In the genomic region with DNA sequence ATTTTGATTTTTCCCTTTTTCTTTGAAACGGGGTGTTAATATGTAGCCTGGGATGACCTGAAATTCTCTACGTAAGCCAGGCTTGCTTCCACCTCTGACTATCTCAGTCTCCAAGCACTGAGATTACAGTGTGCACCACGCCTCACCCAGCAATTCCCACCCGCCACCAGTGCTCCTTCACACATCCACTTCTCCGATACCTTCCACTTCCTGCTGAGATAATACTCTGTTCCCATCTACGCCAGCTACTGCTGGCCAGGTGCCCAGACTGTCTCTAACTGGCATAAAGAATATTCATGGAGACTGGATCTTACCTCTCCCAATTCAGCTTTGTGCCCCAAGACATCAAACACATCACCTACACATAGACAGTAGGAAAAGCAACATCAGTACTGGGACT, we compare ENCODE assay signal across 15 mouse cellular contexts. TPM values are rescaled to one million over a fixed set of nuclear protein-coding genes. Genes with fewer than 3 reads are reported as not detected.
DNase-seq lines count a peak whose midpoint lies in the region; ATAC-seq and TF ChIP-seq lines count a peak whose summit lies in the region.
"Had no signal": no experiment of that assay in that cellular context is flagged by ENCODE, and none has a peak within 500 bp of the region (broad histone marks: within the 10 kb centered on the region; RNA-seq: fewer than 3 reads in every experiment).

No protein-coding gene starts in this region.

- intact Hi-C loops in left cerebral cortex, postnatal 25 days (cut with DNase I), result no loop called here

- H3K27ac ChIP-seq in thymus, adult 2 months (ENCODE audit: control insufficient read depth, insufficient read depth, low read length), result no peak overlapping the region
- H3K27ac ChIP-seq: forebrain, embryonic 12.5 days; hindbrain, embryonic 10.5 days; limb, embryonic 15.5 days; neural tube, embryonic 13.5 days had no signal

- no peak for TF ChIP-seq CTCF in thymus, adult 2 months (IDR thresholded peaks at IDR 0.05; ENCODE audit: borderline replicate concordance, control insufficient read depth, extremely low read depth, insufficient read depth, low read length, poor library complexity)

- TF ChIP-seq POLR2A in thymus, adult 2 months (IDR thresholded peaks at IDR 0.05; ENCODE audit: control insufficient read depth, extremely low read depth, insufficient read depth, low read length, poor library complexity), result no peak

- no peak for ATAC-seq in cerebellum, adult (ENCODE audit: insufficient number of reproducible peaks, low FRiP score, low TSS enrichment)
- ATAC-seq in megakaryocyte-erythroid progenitor cell, adult 5-6 weeks (replicated peaks; ENCODE audit: low FRiP score, low TSS enrichment, poor library complexity, severe bottlenecking), result no peak

- no peaks in the 10 kb centered on the region for H3K27me3 ChIP-seq in thymus, adult 2 months (ENCODE audit: control insufficient read depth, insufficient read depth, low read length)
- H3K27me3 ChIP-seq: forebrain, embryonic 12.5 days; limb, embryonic 15.5 days; neural tube, embryonic 13.5 days had no signal

- peaks cover 90% of the 10 kb centered on the region for H3K36me3 ChIP-seq in thymus, adult 2 months (ENCODE audit: control insufficient read depth, insufficient read depth, low read length)

- H3K4me1 ChIP-seq in thymus, adult 2 months (replicated peaks; ENCODE audit: control insufficient read depth, insufficient read depth, low read length), result no peaks in the 10 kb centered on the region
- H3K4me1 ChIP-seq: forebrain, embryonic 12.5 days; hindbrain, embryonic 10.5 days; limb, embryonic 15.5 days; neural tube, embryonic 13.5 days had no signal

- 97% methylated on average over 6 of the region's 6 CpGs for WGBS in thymus, adult 2 months

- no peak overlapping the region for H3K4me3 ChIP-seq in thymus, adult 2 months (ENCODE audit: control insufficient read depth, insufficient read depth, low read length)
- H3K4me3 ChIP-seq: forebrain, embryonic 12.5 days; hindbrain, embryonic 10.5 days; limb, embryonic 15.5 days; neural tube, embryonic 13.5 days had no signal

- peak; percentile 43 for DNase-seq in cerebellum, adult 11 months
- DNase-seq in left cerebral cortex, adult 18-20 months (ENCODE audit: low spot score in 2 of 2), result peak; percentile 80 to 85
- DNase-seq in left cerebral cortex, adult 11 months (ENCODE audit: low spot score), result no peak
- DNase-seq in left cerebral cortex, postnatal 25 days (ENCODE audit: low spot score in 2 of 2), result peak; percentile 69 to 93
- peak; percentile 73 for DNase-seq in testis, postnatal 10 days (ENCODE audit: low spot score)
- DNase-seq in thymus, adult 2 months, result no peak
- DNase-seq: heart, adult 11 months; lung, postnatal 10 days; midbrain, embryonic 14.5 days had no signal

RNA-seq across cellular contexts. Expression of a gene that starts 14.7 kb away (rescaled TPM):
- 100 to 1,000 TPM in 1 of 2 experiments, 10 to 100 TPM in 1; 97.9 to 106 TPM for total RNA-seq in left cerebral cortex, adult 18-20 months (2021)
- total RNA-seq in left cerebral cortex, postnatal 25 days (2021), result 100 to 1,000 TPM in 1 of 2 experiments, 10 to 100 TPM in 1; 93.5 to 110 TPM
- polyA plus RNA-seq in thymus, adult 2 months (2012; rRNA removed), result 109 and 123 TPM in 2 replicates
- 4.6 and 9.4 TPM in 2 replicates for total RNA-seq in megakaryocyte-erythroid progenitor cell, adult 5-6 weeks (2014; fragmentation: Nextera tagmentation)
- total RNA-seq in megakaryocyte-erythroid progenitor cell, adult 5-6 weeks (2017), result 7.8 and 12.8 TPM in 2 replicates

RNA-seq across cellular contexts. Expression of a gene that starts 35.7 kb away (rescaled TPM):
- total RNA-seq in left cerebral cortex, adult 18-20 months (2021), result 1 to 10 TPM; 3.4 to 3.9 TPM
- total RNA-seq in left cerebral cortex, postnatal 25 days (2021), result 1 to 10 TPM; 4.7 to 5.0 TPM
- polyA plus RNA-seq in thymus, adult 2 months (2012; rRNA removed), result 10.4 and 11.1 TPM in 2 replicates
- total RNA-seq in megakaryocyte-erythroid progenitor cell, adult 5-6 weeks (2014; fragmentation: Nextera tagmentation), result 0.27 TPM in 1 of 2 replicates, not detected in the other
- 0.80 TPM in 2 replicates for total RNA-seq in megakaryocyte-erythroid progenitor cell, adult 5-6 weeks (2017)

RNA-seq across cellular contexts. Expression of a gene that starts 49.9 kb away (rescaled TPM):
- total RNA-seq in left cerebral cortex, adult 18-20 months (2021), result 100 to 1,000 TPM in 1 of 2 experiments, 10 to 100 TPM in 1; 90.8 to 101 TPM
- total RNA-seq in left cerebral cortex, postnatal 25 days (2021), result 100 to 1,000 TPM in 1 of 2 experiments, 10 to 100 TPM in 1; 99.7 to 104 TPM
- polyA plus RNA-seq in thymus, adult 2 months (2012; rRNA removed), result 53.9 and 61.4 TPM in 2 replicates
- total RNA-seq in megakaryocyte-erythroid progenitor cell, adult 5-6 weeks (2014; fragmentation: Nextera tagmentation), result 162 and 225 TPM in 2 replicates
- total RNA-seq in megakaryocyte-erythroid progenitor cell, adult 5-6 weeks (2017), result 72.2 and 78.6 TPM in 2 replicates

Comparison
In these comparisons a context has a peak if more than half of its experiments do, and no peak if none do; other contexts are left out.
1. DNase-seq: peak in cerebellum, adult 11 months (single experiment), left cerebral cortex, adult 18-20 months (2 of 2), left cerebral cortex, postnatal 25 days (2 of 2) and testis, postnatal 10 days (single experiment); none in left cerebral cortex, adult 11 months (single experiment) and thymus, adult 2 months (single experiment).
2. RNA of a gene that starts 14.7 kb away (total RNA-seq): 93.5 to 110 TPM in left cerebral cortex, postnatal 25 days and 97.9 to 106 TPM in left cerebral cortex, adult 18-20 months; 4.6 to 12.8 TPM in megakaryocyte-erythroid progenitor cell, adult 5-6 weeks; every median in the first group is over 4 times any median in the second.